Mouse (Mus musculus): ENCODE measurements at regions not wholly inside any gene's neighbourhood (a gene's known extent, or its start where the extent isn't known, plus 50 kb on each side); places are given as distances from the start of the nearest gene placed in this dataset.
A peak's percentile ranks its signal among the peaks of the same experiment; 100 is the strongest.

DNA sequence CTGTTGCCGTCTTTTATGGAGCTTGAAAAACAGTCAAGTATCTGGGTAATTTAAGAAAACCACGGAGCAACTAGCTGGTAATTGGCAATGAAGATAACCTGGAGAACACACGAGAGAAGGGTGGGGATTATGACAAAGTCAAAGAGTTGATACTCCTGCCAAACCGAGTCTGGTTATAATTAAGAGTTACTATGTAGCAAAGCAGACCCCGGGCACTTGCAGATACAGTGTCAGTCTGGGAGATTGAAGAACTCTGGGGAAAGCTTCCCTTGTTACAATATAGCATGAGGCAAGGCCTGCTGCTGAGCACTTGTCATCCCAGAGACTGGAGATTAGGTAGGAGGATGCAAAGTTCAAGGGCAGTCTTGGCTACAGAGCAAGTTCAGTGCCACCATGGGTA lies 116.5 kb downstream of the Edn3 start:
- H3K27me3 ChIP-seq (ENCODE audit: control insufficient read depth, insufficient read depth, low read length) = no peaks in the 10 kb centered on the region
- no peaks in the 10 kb centered on the region for H3K9me3 ChIP-seq (replicated peaks; ENCODE audit: control insufficient read depth, low read length)
- no peak overlapping the region for H3K4me2 ChIP-seq (ENCODE audit: low read depth, low read length)
- H3K4me3 ChIP-seq (replicated peaks; ENCODE audit: low read length) = no peak overlapping the region
- H3K4me1 ChIP-seq (ENCODE audit: control insufficient read depth, insufficient read depth, low read length) = peaks cover 8% of the 10 kb centered on the region
- no peak for ATAC-seq (ENCODE audit: insufficient read depth, low FRiP score)
- no peaks in the 10 kb centered on the region for H3K36me3 ChIP-seq (ENCODE audit: control insufficient read depth, insufficient read depth, low read length)
- no peak overlapping the region for H3K9ac ChIP-seq (ENCODE audit: low read length)
- no peak overlapping the region for H3K27ac ChIP-seq (ENCODE audit: low read length)
- 61% methylated on average over 5 of the region's 5 CpGs for WGBS

DNA sequence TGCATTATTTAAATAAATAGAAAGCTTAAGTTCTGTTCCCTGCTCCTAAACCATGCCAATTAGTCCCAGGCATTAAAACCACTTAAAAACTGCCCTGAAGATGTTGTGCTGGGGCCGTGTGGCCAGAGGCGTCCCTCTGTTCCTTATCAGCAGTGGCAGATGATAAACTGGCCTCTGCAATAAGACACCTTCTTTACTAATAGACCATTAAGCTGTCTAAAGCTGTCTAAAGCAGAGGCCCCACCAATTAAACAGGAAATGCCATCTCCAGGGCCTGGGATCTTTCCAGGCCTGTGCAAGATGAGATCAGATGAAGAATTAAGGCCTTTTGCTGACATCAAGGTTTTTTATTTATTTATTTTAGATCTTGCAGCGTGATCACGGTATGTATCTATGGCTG lies 118.6 kb downstream of the Edn3 start:
- Histone ChIP-seq H3K4me2 (ENCODE audit: low read depth, low read length) (no peak overlapping the region), H3K36me3 (ENCODE audit: control insufficient read depth, insufficient read depth, low read length) (no peaks in the 10 kb centered on the region), H3K9ac (ENCODE audit: low read length) (no peak overlapping the region), H3K27me3 (ENCODE audit: control insufficient read depth, insufficient read depth, low read length) (no peaks in the 10 kb centered on the region), H3K4me1 (ENCODE audit: control insufficient read depth, insufficient read depth, low read length) (peaks cover 4% of the 10 kb centered on the region; the same call in 1 of the 2 replicates), H3K9me3 (replicated peaks; ENCODE audit: control insufficient read depth, low read length) (no peaks in the 10 kb centered on the region), H3K27ac (ENCODE audit: low read length) (no peak overlapping the region), H3K4me3 (replicated peaks; ENCODE audit: low read length) (no peak overlapping the region)
- 33% methylated on average over 4 of the region's 4 CpGs for WGBS
- ATAC-seq (ENCODE audit: insufficient read depth, low FRiP score) = no peak

DNA sequence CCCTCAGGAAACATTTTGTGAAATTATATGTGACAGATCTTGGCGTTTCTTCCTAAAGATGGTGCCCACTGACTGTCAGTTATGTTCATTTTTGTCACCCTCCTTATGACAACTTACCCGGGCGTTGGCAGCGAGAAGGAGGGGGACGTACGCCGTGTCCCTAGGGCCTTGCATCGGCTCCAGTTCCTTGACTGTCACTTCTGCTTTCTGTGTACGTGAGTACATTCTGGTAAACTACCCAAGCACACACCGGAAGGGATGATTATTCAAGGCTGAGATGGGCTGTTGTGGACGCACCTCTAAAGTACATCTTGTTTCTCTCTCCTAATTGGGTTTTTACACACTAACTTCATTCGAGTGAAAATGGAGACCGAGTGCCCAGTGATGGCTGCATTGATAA lies 120.2 kb downstream of the Edn3 start:
- Histone ChIP-seq H3K27me3 (ENCODE audit: control insufficient read depth, insufficient read depth, low read length) (no peaks in the 10 kb centered on the region), H3K36me3 (ENCODE audit: control insufficient read depth, insufficient read depth, low read length) (no peaks in the 10 kb centered on the region), H3K9me3 (replicated peaks; ENCODE audit: control insufficient read depth, low read length) (no peaks in the 10 kb centered on the region), H3K4me1 (ENCODE audit: control insufficient read depth, insufficient read depth, low read length) (peaks cover 4% of the 10 kb centered on the region; the same call in 1 of the 2 replicates), H3K27ac (ENCODE audit: low read length) (no peak overlapping the region), H3K9ac (ENCODE audit: low read length) (no peak overlapping the region), H3K4me3 (replicated peaks; ENCODE audit: low read length) (no peak overlapping the region), H3K4me2 (ENCODE audit: low read depth, low read length) (no peak overlapping the region)
- ATAC-seq (ENCODE audit: insufficient read depth, low FRiP score) = no peak
- 84% methylated on average over 13 of the region's 13 CpGs for WGBS

- no peak overlapping the region for H3K4me2 ChIP-seq (ENCODE audit: low read depth, low read length)
- no peaks in the 10 kb centered on the region for H3K27me3 ChIP-seq (ENCODE audit: control insufficient read depth, insufficient read depth, low read length)
- no peak for ATAC-seq (ENCODE audit: insufficient read depth, low FRiP score)
- WGBS = 48% methylated on average over 19 of the region's 19 CpGs
- H3K27ac ChIP-seq (ENCODE audit: low read length) = no peak overlapping the region
- H3K36me3 ChIP-seq (ENCODE audit: control insufficient read depth, insufficient read depth, low read length) = no peaks in the 10 kb centered on the region
- H3K4me3 ChIP-seq (replicated peaks; ENCODE audit: low read length) = no peak overlapping the region
- H3K9me3 ChIP-seq (replicated peaks; ENCODE audit: control insufficient read depth, low read length) = no peaks in the 10 kb centered on the region
- H3K4me1 ChIP-seq (ENCODE audit: control insufficient read depth, insufficient read depth, low read length) = no peaks in the 10 kb centered on the region
- no peak overlapping the region for H3K9ac ChIP-seq (ENCODE audit: low read length)
Measured at GRCm38 (mm10) chr2:174884232-174885225, 124.1 kb downstream of the Edn3 start.

DNA sequence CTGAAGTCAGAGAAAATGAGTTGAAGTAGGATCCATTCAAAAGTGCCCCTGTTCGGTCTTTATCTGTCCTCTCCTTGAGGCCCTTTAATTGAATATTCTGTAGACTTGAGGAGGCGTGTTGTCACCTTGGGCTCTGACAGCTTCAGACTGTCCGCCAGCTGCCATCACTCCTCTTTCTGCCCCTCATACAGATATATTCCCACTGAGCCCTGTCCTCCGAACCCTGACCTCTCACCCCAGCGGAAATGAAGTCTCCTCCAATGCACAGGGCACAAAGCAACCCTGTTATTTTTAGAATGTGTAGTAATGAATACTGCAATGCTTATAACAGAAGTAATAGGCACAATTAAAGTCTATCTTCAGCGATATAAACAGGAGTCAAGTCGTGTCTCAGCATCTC lies 117.4 kb upstream of the Gm14444 start:
- 74% methylated on average over 7 of the region's 7 CpGs for WGBS
- H3K27me3 ChIP-seq (ENCODE audit: control insufficient read depth, insufficient read depth, low read length) = no peaks in the 10 kb centered on the region
- H3K9ac ChIP-seq (ENCODE audit: low read length) = no peak overlapping the region
- no peak overlapping the region for H3K4me3 ChIP-seq (replicated peaks; ENCODE audit: low read length)
- H3K4me1 ChIP-seq (ENCODE audit: control insufficient read depth, insufficient read depth, low read length) = no peaks in the 10 kb centered on the region
- H3K36me3 ChIP-seq (ENCODE audit: control insufficient read depth, insufficient read depth, low read length) = no peaks in the 10 kb centered on the region
- no peak overlapping the region for H3K27ac ChIP-seq (ENCODE audit: low read length)
- H3K4me2 ChIP-seq (ENCODE audit: low read depth, low read length) = no peak overlapping the region
- no peaks in the 10 kb centered on the region for H3K9me3 ChIP-seq (replicated peaks; ENCODE audit: control insufficient read depth, low read length)
- no peak for ATAC-seq (ENCODE audit: insufficient read depth, low FRiP score)

DNA sequence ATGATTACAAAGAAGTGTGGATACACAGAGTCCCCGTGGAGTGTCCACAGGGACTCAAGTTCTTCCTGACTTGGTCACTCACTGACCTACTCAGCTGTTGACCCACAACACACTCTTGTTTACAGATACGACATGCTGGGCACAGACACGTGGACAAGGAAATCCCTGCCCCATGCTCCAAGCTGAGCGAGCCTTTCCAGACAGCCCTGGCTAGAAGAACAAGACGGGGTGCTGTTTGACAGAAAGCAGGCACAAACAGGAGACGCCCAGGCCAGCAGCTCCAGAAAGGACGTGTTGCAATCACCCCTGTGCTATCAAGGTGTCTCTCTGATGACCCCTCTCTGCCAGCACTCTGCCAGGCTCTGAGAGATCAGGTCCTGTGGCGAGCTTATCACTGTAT lies 112.6 kb upstream of the Gm14444 start:
- Histone ChIP-seq H3K9ac (ENCODE audit: low read length) (no peak overlapping the region), H3K36me3 (ENCODE audit: control insufficient read depth, insufficient read depth, low read length) (no peaks in the 10 kb centered on the region), H3K4me3 (replicated peaks; ENCODE audit: low read length) (no peak overlapping the region), H3K27me3 (ENCODE audit: control insufficient read depth, insufficient read depth, low read length) (no peaks in the 10 kb centered on the region), H3K9me3 (replicated peaks; ENCODE audit: control insufficient read depth, low read length) (no peaks in the 10 kb centered on the region), H3K27ac (ENCODE audit: low read length) (no peak overlapping the region), H3K4me2 (ENCODE audit: low read depth, low read length) (no peak overlapping the region), H3K4me1 (ENCODE audit: control insufficient read depth, insufficient read depth, low read length) (no peaks in the 10 kb centered on the region)
- 37% methylated on average over 8 of the region's 8 CpGs for WGBS
- no peak for ATAC-seq (ENCODE audit: insufficient read depth, low FRiP score)

GRCm38 (mm10) chr2:174899940-174900670 lies 109.9 kb upstream of the Gm14444 start:
- Histone ChIP-seq H3K36me3 (ENCODE audit: control insufficient read depth, insufficient read depth, low read length) (no peaks in the 10 kb centered on the region), H3K9ac (ENCODE audit: low read length) (no peak overlapping the region), H3K4me1 (ENCODE audit: control insufficient read depth, insufficient read depth, low read length) (no peaks in the 10 kb centered on the region), H3K4me2 (ENCODE audit: low read depth, low read length) (no peak overlapping the region), H3K9me3 (replicated peaks; ENCODE audit: control insufficient read depth, low read length) (no peaks in the 10 kb centered on the region), H3K27me3 (ENCODE audit: control insufficient read depth, insufficient read depth, low read length) (no peaks in the 10 kb centered on the region), H3K27ac (ENCODE audit: low read length) (peak overlapping the region; percentile 43; the same call in 1 of the 2 replicates), H3K4me3 (replicated peaks; ENCODE audit: low read length) (no peak overlapping the region)
- 64% methylated on average over 5 of the region's 5 CpGs for WGBS
- ATAC-seq (ENCODE audit: insufficient read depth, low FRiP score) = no peak

- Histone ChIP-seq H3K27ac (ENCODE audit: low read length) (peak overlapping the region; percentile 43; the same call in 1 of the 2 replicates), H3K27me3 (ENCODE audit: control insufficient read depth, insufficient read depth, low read length) (no peaks in the 10 kb centered on the region), H3K9ac (ENCODE audit: low read length) (no peak overlapping the region), H3K4me2 (ENCODE audit: low read depth, low read length) (no peak overlapping the region), H3K36me3 (ENCODE audit: control insufficient read depth, insufficient read depth, low read length) (no peaks in the 10 kb centered on the region), H3K9me3 (replicated peaks; ENCODE audit: control insufficient read depth, low read length) (no peaks in the 10 kb centered on the region), H3K4me3 (replicated peaks; ENCODE audit: low read length) (no peak overlapping the region), H3K4me1 (ENCODE audit: control insufficient read depth, insufficient read depth, low read length) (no peaks in the 10 kb centered on the region)
- peak; percentile 23; the same call in 1 of the 2 replicates for ATAC-seq (ENCODE audit: insufficient read depth, low FRiP score)
Measured at GRCm38 (mm10) chr2:174900671-174900991, 109.4 kb upstream of the Gm14444 start.

DNA sequence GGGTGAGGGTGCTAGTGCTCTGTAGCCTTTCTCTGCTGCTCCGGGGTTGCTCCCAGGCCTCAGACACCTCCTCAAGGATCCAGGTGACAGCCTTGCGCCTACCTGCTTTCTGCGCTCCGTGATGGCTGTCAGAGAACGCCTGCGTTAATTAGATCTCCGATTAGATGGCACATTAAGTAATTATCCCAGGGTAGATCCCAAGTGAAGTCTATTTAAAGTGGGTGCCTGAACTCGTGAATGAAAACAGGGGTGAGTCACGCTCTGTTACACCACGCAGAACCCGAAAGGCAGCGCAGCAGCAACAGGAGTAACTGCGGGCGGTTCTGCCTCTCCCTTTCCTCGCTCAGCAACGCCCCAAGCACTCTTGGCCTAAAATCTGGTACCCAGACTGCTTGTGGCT lies 108.2 kb upstream of the Gm14444 start:
- Histone ChIP-seq H3K36me3 (ENCODE audit: control insufficient read depth, insufficient read depth, low read length) (no peaks in the 10 kb centered on the region), H3K4me3 (replicated peaks; ENCODE audit: low read length) (no peak overlapping the region), H3K27ac (ENCODE audit: low read length) (no peak overlapping the region), H3K4me1 (ENCODE audit: control insufficient read depth, insufficient read depth, low read length) (no peaks in the 10 kb centered on the region), H3K9ac (ENCODE audit: low read length) (no peak overlapping the region), H3K27me3 (ENCODE audit: control insufficient read depth, insufficient read depth, low read length) (no peaks in the 10 kb centered on the region), H3K4me2 (ENCODE audit: low read depth, low read length) (no peak overlapping the region), H3K9me3 (replicated peaks; ENCODE audit: control insufficient read depth, low read length) (no peaks in the 10 kb centered on the region)
- 88% methylated on average over 16 of the region's 16 CpGs for WGBS
- ATAC-seq (ENCODE audit: insufficient read depth, low FRiP score) = no peak
